Mouse (Mus musculus) forebrain, embryonic 11.5 days (tissue): ENCODE data around the gene Fsip1. TPM values are rescaled to one million over a fixed set of nuclear protein-coding genes. Genes with fewer than 3 reads are reported as not detected.

ENCODE experiments used
- ATAC-seq: fragments of 200-750 bp; cut with Nextera tagmentation; replicated peaks from 2 replicates; pipeline ENCODE4 v1.8.0; 2017; ENCODE audit warnings: moderate TSS enrichment; ENCODE audit not compliant: low FRiP score
- DNase-seq: peaks from one replicate; pipeline ENCODE4 v3.0.0-alpha.2; 2017; ENCODE audit warnings: low spot score
- H3K27ac ChIP-seq: fragments of 300-500 bp; sonication (generic); 2 replicates; pipeline ENCODE4 v1.5.1; 2014; ENCODE audit warnings: low read depth, low read length
- H3K27me3 ChIP-seq: fragments of 300-500 bp; sonication (generic); 2 replicates; pipeline ENCODE4 v1.6.1; 2014; ENCODE audit warnings: mild to moderate bottlenecking, low read length, mixed read lengths; ENCODE audit not compliant: control insufficient read depth, insufficient read depth
- H3K36me3 ChIP-seq: fragments of 300-500 bp; sonication (generic); 2 replicates; pipeline ENCODE4 v1.6.1; 2014; ENCODE audit warnings: mild to moderate bottlenecking, low read length, moderate library complexity, mixed read lengths; ENCODE audit not compliant: control insufficient read depth, insufficient read depth
- H3K4me1 ChIP-seq: fragments of 300-500 bp; sonication (generic); replicated peaks from 2 replicates; pipeline ENCODE4 v1.6.1; 2014; ENCODE audit warnings: low read length, mixed read lengths; ENCODE audit not compliant: control insufficient read depth, insufficient read depth
- H3K4me2 ChIP-seq: fragments of 300-500 bp; sonication (generic); 2 replicates; pipeline ENCODE4 v1.6.1; 2014; ENCODE audit warnings: low read depth, mild to moderate bottlenecking, low read length, moderate library complexity, mixed read lengths; ENCODE audit not compliant: severe bottlenecking
- H3K4me3 ChIP-seq: fragments of 300-500 bp; sonication (generic); 2 replicates; pipeline ENCODE4 v1.5.1; 2014; ENCODE audit warnings: low read depth, low read length
- H3K9ac ChIP-seq: fragments of 300-500 bp; sonication (generic); 2 replicates; pipeline ENCODE4 v1.6.1; 2014; ENCODE audit warnings: low read length
- H3K9me3 ChIP-seq: fragments of 300-500 bp; sonication (generic); 2 replicates; pipeline ENCODE4 v1.6.1; 2016; ENCODE audit warnings: low read length, mixed read lengths; ENCODE audit not compliant: control insufficient read depth
- WGBS: fragments of 180-500 bp; shearing (Covaris S2); extraction: QIAGEN DNeasy Blood & Tissue Kit; methylation state at CpG from one replicate; pipeline ENCODE4 v1.1.7; 2014; 5-methylcytosine and 5-hydroxymethylcytosine counted together
- polyA plus RNA-seq: library from polyadenylated mRNA; unstranded; fragments of >200 nt; fragmentation: Nextera tagmentation; extraction: Ambion mirVana; gene quantifications from 2 replicates; pipeline ENCODE4 v1.2.1, GENCODE M21; 2014

Gene Fsip1
- polyA plus RNA-seq, 1 experiment from 2014 or later = 4.2 TPM

DNA sequence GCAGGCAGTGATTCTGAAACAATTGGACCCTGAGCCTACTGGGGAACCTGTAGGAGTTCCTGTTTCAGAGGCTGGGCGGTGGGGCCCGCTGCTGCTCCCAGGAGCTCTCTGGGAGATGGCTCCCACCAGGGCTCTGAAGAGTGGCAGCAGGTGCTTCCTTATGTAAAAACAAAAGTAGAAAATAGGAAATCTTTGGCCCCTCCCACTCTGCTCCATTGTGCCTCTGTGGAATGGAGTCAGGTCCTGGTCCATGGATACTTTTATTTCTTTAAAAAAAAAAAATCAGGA, 7.1 kb upstream of the Fsip1 start:
- H3K27ac ChIP-seq = no peak overlapping the region
- no peak overlapping the region for H3K4me3 ChIP-seq
- no peak overlapping the region for H3K9ac ChIP-seq
- no peaks in the 10 kb centered on the region for H3K36me3 ChIP-seq
- no peak overlapping the region for H3K4me2 ChIP-seq
- 47% methylated on average over 2 of the region's 2 CpGs for WGBS
- ATAC-seq (no peak), DNase-seq (no peak)
- no peaks in the 10 kb centered on the region for H3K27me3 ChIP-seq
- H3K4me1 ChIP-seq = no peaks in the 10 kb centered on the region
- no peaks in the 10 kb centered on the region for H3K9me3 ChIP-seq

GRCm38 (mm10) chr2:118263151-118263913, 6.6 kb upstream of the Fsip1 start:
- Histone ChIP-seq H3K9me3 (no peaks in the 10 kb centered on the region), H3K4me2 (no peak overlapping the region), H3K36me3 (no peaks in the 10 kb centered on the region), H3K9ac (no peak overlapping the region), H3K4me1 (no peaks in the 10 kb centered on the region), H3K27ac (no peak overlapping the region), H3K4me3 (no peak overlapping the region), H3K27me3 (no peaks in the 10 kb centered on the region)
- DNase-seq (peak; percentile 67), ATAC-seq (0 out of 2 replicates have a peak, but pooled peaks have one; percentile 33)
- WGBS = 24% methylated on average over 8 of the region's 8 CpGs

DNA sequence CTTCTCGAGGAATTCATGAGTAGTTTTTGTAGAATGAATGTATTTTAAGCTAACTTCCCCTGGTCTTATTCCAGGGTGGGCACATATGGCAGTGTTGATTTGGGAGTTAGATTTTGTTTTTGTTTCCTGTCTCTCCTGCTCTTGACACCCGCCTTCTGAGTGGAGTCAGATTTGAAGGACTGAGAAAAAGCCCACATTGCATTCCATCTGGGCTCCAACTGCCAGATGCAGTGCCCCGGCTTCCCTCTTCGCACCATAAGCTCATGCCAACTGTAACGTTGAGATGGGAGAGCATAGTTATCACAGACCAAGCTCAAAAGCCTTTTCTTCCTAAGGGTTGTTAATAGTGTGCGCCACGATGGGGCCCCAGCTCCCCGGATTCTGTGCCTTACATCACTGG, 5.9 kb upstream of the Fsip1 start:
- H3K27me3 ChIP-seq = no peaks in the 10 kb centered on the region
- no peaks in the 10 kb centered on the region for H3K9me3 ChIP-seq
- no peak overlapping the region for H3K9ac ChIP-seq
- H3K27ac ChIP-seq = no peak overlapping the region
- no peak overlapping the region for H3K4me2 ChIP-seq
- no peaks in the 10 kb centered on the region for H3K36me3 ChIP-seq
- no peaks in the 10 kb centered on the region for H3K4me1 ChIP-seq
- ATAC-seq (no peak), DNase-seq (no peak)
- H3K4me3 ChIP-seq = no peak overlapping the region
- 66% methylated on average over 8 of the region's 8 CpGs for WGBS

DNA sequence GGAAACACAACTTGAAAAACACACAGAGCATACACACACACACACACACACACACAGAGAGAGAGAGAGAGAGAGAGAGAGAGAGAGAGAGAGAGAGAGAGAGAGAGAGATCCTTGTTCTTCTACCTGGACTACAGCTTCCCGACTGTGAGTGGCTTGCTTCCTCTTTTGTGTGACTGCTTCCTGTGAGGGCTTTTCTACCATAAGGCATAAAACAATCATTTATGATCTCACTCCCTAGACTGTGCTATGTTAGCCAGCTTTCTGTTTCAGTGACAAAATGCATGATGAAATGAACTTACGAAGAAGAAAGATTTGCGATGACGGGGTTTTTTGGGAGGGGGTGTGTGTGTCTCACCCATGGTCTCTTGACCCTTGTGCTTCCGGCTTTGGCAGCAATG, 3.0 kb upstream of the Fsip1 start:
- no peaks in the 10 kb centered on the region for H3K9me3 ChIP-seq
- no peak overlapping the region for H3K4me2 ChIP-seq
- ATAC-seq = no peak
- no peak overlapping the region for H3K27ac ChIP-seq
- no peak overlapping the region for H3K9ac ChIP-seq
- no peak overlapping the region for H3K4me3 ChIP-seq
- DNase-seq = no peak
- H3K4me1 ChIP-seq = peaks cover 3% of the 10 kb centered on the region; the same call in 1 of the 2 replicates
- 86% methylated on average over 5 of the region's 5 CpGs for WGBS
- no peaks in the 10 kb centered on the region for H3K36me3 ChIP-seq
- no peaks in the 10 kb centered on the region for H3K27me3 ChIP-seq

DNA sequence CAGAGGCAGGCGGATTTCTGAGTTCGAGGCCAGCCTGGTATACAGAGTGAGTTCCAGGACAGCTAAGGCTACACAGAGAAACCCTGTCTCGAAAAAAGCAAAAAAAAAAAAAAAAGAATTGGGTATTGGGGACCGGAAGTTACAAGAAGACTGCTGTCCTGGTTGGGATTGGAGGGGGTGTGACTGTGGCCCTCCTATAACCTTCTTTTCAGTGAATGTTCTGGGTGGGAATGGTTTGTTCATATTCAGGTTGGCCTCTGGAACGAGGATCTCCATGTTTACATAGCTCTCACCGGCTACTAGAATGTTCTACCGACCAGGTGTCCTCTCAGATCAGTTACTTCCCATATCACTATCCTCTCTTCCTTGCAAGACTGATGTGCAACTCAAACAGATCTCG, 328 bp upstream of the Fsip1 start:
- Histone ChIP-seq H3K9me3 (no peaks in the 10 kb centered on the region), H3K27me3 (no peaks in the 10 kb centered on the region), H3K36me3 (no peaks in the 10 kb centered on the region), H3K27ac (no peak overlapping the region), H3K4me1 (peaks cover 3% of the 10 kb centered on the region; the same call in 1 of the 2 replicates), H3K9ac (no peak overlapping the region), H3K4me3 (no peak overlapping the region), H3K4me2 (no peak overlapping the region; the same call in 1 of the 2 replicates)
- DNase-seq (no peak), ATAC-seq (no peak; the same call in 1 of the 2 replicates)
- 81% methylated on average over 8 of the region's 8 CpGs for WGBS

- 87% methylated on average over 8 of the region's 8 CpGs for WGBS
- ATAC-seq = no peak
These were observed 2.2 kb downstream of the Fsip1 start for GRCm38 (mm10) chr2:118254516-118254915.

GRCm38 (mm10) chr2:118248966-118249365, 7.8 kb downstream of the Fsip1 start:
- Histone ChIP-seq H3K4me3 (no peak overlapping the region), H3K9ac (no peak overlapping the region), H3K4me2 (no peak overlapping the region), H3K27ac (no peak overlapping the region), H3K4me1 (no peaks in the 10 kb centered on the region), H3K27me3 (no peaks in the 10 kb centered on the region), H3K9me3 (no peaks in the 10 kb centered on the region), H3K36me3 (no peaks in the 10 kb centered on the region)
- WGBS = 84% methylated on average over 12 of the region's 12 CpGs
- DNase-seq (no peak), ATAC-seq (no peak)

More at GRCm38 (mm10) chr2:118254516-118254915, 2.2 kb downstream of the Fsip1 start:
- DNase-seq = no peak
- H3K4me2 ChIP-seq = no peak overlapping the region
- H3K4me3 ChIP-seq = no peak overlapping the region
- H3K27ac ChIP-seq = no peak overlapping the region
- no peaks in the 10 kb centered on the region for H3K36me3 ChIP-seq
- H3K9me3 ChIP-seq = no peaks in the 10 kb centered on the region
- no peaks in the 10 kb centered on the region for H3K27me3 ChIP-seq
- H3K4me1 ChIP-seq = peaks cover 3% of the 10 kb centered on the region; the same call in 1 of the 2 replicates
- no peak overlapping the region for H3K9ac ChIP-seq

GRCm38 (mm10) chr2:118248016-118248415, 8.8 kb downstream of the Fsip1 start:
- H3K27ac ChIP-seq = no peak overlapping the region
- H3K27me3 ChIP-seq = no peaks in the 10 kb centered on the region
- 79% methylated on average over 2 of the region's 2 CpGs for WGBS
- no peaks in the 10 kb centered on the region for H3K4me1 ChIP-seq
- H3K4me2 ChIP-seq = no peak overlapping the region
- H3K4me3 ChIP-seq = no peak overlapping the region
- ATAC-seq = no peak
- no peaks in the 10 kb centered on the region for H3K9me3 ChIP-seq
- no peaks in the 10 kb centered on the region for H3K36me3 ChIP-seq
- no peak for DNase-seq
- no peak overlapping the region for H3K9ac ChIP-seq

- no peaks in the 10 kb centered on the region for H3K9me3 ChIP-seq
- H3K4me2 ChIP-seq = no peak overlapping the region
- no peaks in the 10 kb centered on the region for H3K4me1 ChIP-seq
- H3K9ac ChIP-seq = no peak overlapping the region
- ATAC-seq = peak; percentile 67
- H3K4me3 ChIP-seq = no peak overlapping the region
- H3K27ac ChIP-seq = no peak overlapping the region
- DNase-seq = peak; percentile 86
- H3K36me3 ChIP-seq = no peaks in the 10 kb centered on the region
- no peaks in the 10 kb centered on the region for H3K27me3 ChIP-seq
- 15% methylated on average over 10 of the region's 10 CpGs for WGBS
These were observed 10.9 kb downstream of the Fsip1 start for GRCm38 (mm10) chr2:118245914-118246313.
